Mouse (Mus musculus): Measurements from ENCODE around the gene Ccdc187. TPM values are rescaled to one million over a fixed set of nuclear protein-coding genes. Genes with fewer than 3 reads are reported as not detected.

The Ccdc187 gene
- total and polyA plus RNA-seq, 3 experiments = not detected

DNA sequence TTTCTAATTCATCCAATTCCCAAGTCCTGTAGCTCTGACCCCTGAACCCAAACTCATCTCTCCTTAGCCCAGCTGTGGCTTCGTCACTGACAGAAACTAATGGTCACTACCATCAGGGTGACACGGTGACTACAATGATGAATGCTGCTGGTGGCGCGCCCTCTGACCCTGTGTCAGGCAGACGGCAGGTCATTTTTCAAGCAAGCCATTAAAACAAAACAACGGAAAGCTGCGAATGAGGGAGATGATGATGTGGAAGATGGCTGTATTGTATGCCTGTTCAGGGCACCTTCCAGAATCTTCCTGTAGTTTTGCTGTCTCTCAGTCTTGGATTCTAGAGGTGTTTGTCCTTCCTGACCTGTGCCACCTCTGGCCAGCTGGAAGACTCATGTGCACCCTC lies 8.0 kb downstream of the Ccdc187 start:
- H3K36me3 ChIP-seq (replicated peaks in 1 of 2; ENCODE audit: control insufficient read depth in 1 of 2, insufficient read depth in 1 of 2, low read length in 1 of 2) = no peaks in the 10 kb centered on the region
- DNase-seq (ENCODE audit: extremely low read depth) = no peak
- in situ Hi-C loops (cut with MboI; ENCODE audit: low pct_ligation_motif_present, low pct_unique_long_range_greater_than_20kb, low sequenced_read_pairs) (loop anchor here (25.0 kb wide), 1 partner anchor 249 kb away; no protein-coding TSS in a partner anchor), dilution Hi-C loops (cut with MboI; ENCODE audit: extremely low pct_ligation_motif_present, extremely low pct_unique_long_range_greater_than_20kb, low sequenced_read_pairs) (no loop called here)
- H3K4me1 ChIP-seq (ENCODE audit: control insufficient read depth in 1 of 2, insufficient read depth in 2 of 2) = peaks cover 3% of the 10 kb centered on the region in 2 experiments; a peak in 1 of 4 replicates
- no peaks in the 10 kb centered on the region for H3K79me2 ChIP-seq (replicated peaks; ENCODE audit: control insufficient read depth, extremely low read depth, insufficient read depth, poor library complexity, severe bottlenecking)
- H3K9ac ChIP-seq (ENCODE audit: insufficient read depth, low read depth) = no peak overlapping the region
- H3K9me3 ChIP-seq (replicated peaks; ENCODE audit: low read length) = no peaks in the 10 kb centered on the region
- no peak for TF ChIP-seq JUN (IDR thresholded peaks at IDR 0.05; ENCODE audit: insufficient read depth, low read depth, low read length)
- no peak for TF ChIP-seq USF2 (conservative IDR thresholded peaks at IDR 0.05; ENCODE audit: low read depth, low read length)
- TF ChIP-seq MAX (IDR thresholded peaks at IDR 0.05; ENCODE audit: low read length) = no peak
- TF ChIP-seq JUND (conservative IDR thresholded peaks at IDR 0.05; ENCODE audit: low read depth, low read length) = no peak
- no peak for TF ChIP-seq TCF12 (IDR thresholded peaks at IDR 0.05; ENCODE audit: low read depth, low read length)
- no peak for TF ChIP-seq KAT2A (IDR thresholded peaks at IDR 0.05; ENCODE audit: insufficient replicate concordance, low read length)
- no peak for TF ChIP-seq NRF1 (IDR thresholded peaks at IDR 0.05; ENCODE audit: low read depth, low read length)
- peaks cover 78% of the 10 kb centered on the region for H3K27me3 ChIP-seq (replicated peaks)
- no peak overlapping the region for H3K4me2 ChIP-seq (ENCODE audit: insufficient read depth, low read depth, poor library complexity, severe bottlenecking)
- no peak overlapping the region for H3K27ac ChIP-seq (ENCODE audit: insufficient read depth, low read depth)
- no peak overlapping the region for H3K4me3 ChIP-seq (replicated peaks in 1 of 3; ENCODE audit: low read depth in 2 of 3, low read length in 2 of 3, poor library complexity in 1 of 3)

GRCm38 (mm10) chr2:26285804-26286203 lies 8.6 kb downstream of the Ccdc187 start:
- Histone ChIP-seq H3K9me3 (replicated peaks; ENCODE audit: low read length) (no peaks in the 10 kb centered on the region), H3K4me2 (ENCODE audit: insufficient read depth, low read depth, poor library complexity, severe bottlenecking) (no peak overlapping the region), H3K4me1 (ENCODE audit: control insufficient read depth in 1 of 2, insufficient read depth in 2 of 2) (peaks cover 0 to 3% of the 10 kb centered on the region in 2 experiments; a peak in 1 of 4 replicates), H3K9ac (ENCODE audit: insufficient read depth, low read depth) (no peak overlapping the region), H3K36me3 (replicated peaks in 1 of 2; ENCODE audit: control insufficient read depth in 1 of 2, insufficient read depth in 1 of 2, low read length in 1 of 2) (no peaks in the 10 kb centered on the region), H3K79me2 (replicated peaks; ENCODE audit: control insufficient read depth, extremely low read depth, insufficient read depth, poor library complexity, severe bottlenecking) (no peaks in the 10 kb centered on the region), H3K4me3 (replicated peaks in 1 of 3; ENCODE audit: low read depth in 2 of 3, low read length in 2 of 3, poor library complexity in 1 of 3) (no peak overlapping the region), H3K27me3 (replicated peaks) (peaks cover 80% of the 10 kb centered on the region), H3K27ac (ENCODE audit: insufficient read depth, low read depth) (no peak overlapping the region)
- no peak for DNase-seq (ENCODE audit: extremely low read depth)
- dilution Hi-C loops (cut with MboI; ENCODE audit: extremely low pct_ligation_motif_present, extremely low pct_unique_long_range_greater_than_20kb, low sequenced_read_pairs) (no loop called here), in situ Hi-C loops (cut with MboI; ENCODE audit: low pct_ligation_motif_present, low pct_unique_long_range_greater_than_20kb, low sequenced_read_pairs) (loop anchor here (25.0 kb wide), 1 partner anchor 249 kb away; no protein-coding TSS in a partner anchor)
- TF ChIP-seq NELFE (IDR thresholded peaks at IDR 0.05; ENCODE audit: low read depth, low read length) (no peak), SIN3A (IDR thresholded peaks at IDR 0.05; ENCODE audit: low read length) (no peak), E2F4 (IDR thresholded peaks at IDR 0.05; ENCODE audit: insufficient replicate concordance, low read depth, low read length) (no peak), SMC3 (IDR thresholded peaks at IDR 0.05; ENCODE audit: low read depth, low read length) (no peak), EP300 (IDR thresholded peaks at IDR 0.05; ENCODE audit: low read length) (no peak), CHD1 (IDR thresholded peaks at IDR 0.05; ENCODE audit: low read depth, low read length) (no peak), USF1 (IDR thresholded peaks at IDR 0.05; ENCODE audit: low read depth, low read length) (no peak), ELF1 (IDR thresholded peaks at IDR 0.05; ENCODE audit: low read depth, low read length) (no peak), POLR2A (IDR thresholded peaks at IDR 0.05; ENCODE audit: low read depth, low read length) (no peak), NRF1 (IDR thresholded peaks at IDR 0.05; ENCODE audit: low read depth, low read length) (no peak), MYC (IDR thresholded peaks at IDR 0.05; ENCODE audit: low read depth, low read length) (no peak), RAD21 (IDR thresholded peaks at IDR 0.05; ENCODE audit: low read depth, low read length) (no peak), GABPA (IDR thresholded peaks at IDR 0.05; ENCODE audit: insufficient replicate concordance, low read depth, low read length) (no peak), JUN (IDR thresholded peaks at IDR 0.05; ENCODE audit: insufficient read depth, low read depth, low read length) (no peak), POLR2AphosphoS2 (IDR thresholded peaks at IDR 0.05; ENCODE audit: low read depth, low read length) (no peak), PAX5 (IDR thresholded peaks at IDR 0.05; ENCODE audit: low read length) (no peak), MAFK (IDR thresholded peaks at IDR 0.05; ENCODE audit: insufficient replicate concordance, low read length) (no peak)

Measured in CH12.LX (cell line).